ENCODE assay signal across 15 mouse cellular contexts in genomic region chr9:52152076-52152826, GRCm38 (mm10). TPM values are rescaled to one million over a fixed set of nuclear protein-coding genes. Genes with fewer than 3 reads are reported as not detected.
DNase-seq lines count a peak whose midpoint lies in the region; ATAC-seq lines count a peak whose summit lies in the region.
"Had no signal": no experiment of that assay in that cellular context is flagged by ENCODE, and none has a peak within 500 bp of the region (broad histone marks: within the 10 kb centered on the region; RNA-seq: fewer than 3 reads in every experiment).

No protein-coding gene starts in this region.

- ATAC-seq in neural tube, embryonic 11.5 days (ENCODE audit: insufficient read depth, low FRiP score, low TSS enrichment): no peak
- ATAC-seq in neural tube, embryonic 13.5 days (ENCODE audit: low read depth): 0 out of 2 replicates have a peak, but pooled peaks have one; percentile 2
- ATAC-seq: liver, postnatal 0 days had no signal

- no peak for DNase-seq in neural tube, embryonic 11.5 days (ENCODE audit: low spot score)
- DNase-seq in neural tube, embryonic 10.5 days (ENCODE audit: extremely low spot score, low spot score): no peak
- no peak for DNase-seq in midbrain, embryonic 10.5 days (ENCODE audit: low spot score)
- DNase-seq in heart, adult 9 months (ENCODE audit: low spot score in 2 of 2): no peak
- DNase-seq in lung, postnatal 14 days: no peak
- DNase-seq in kidney, adult 18-20 months: no peak
- DNase-seq: adrenal gland, postnatal 25 days; cerebellum, adult 8-10 months; kidney, adult 8-10 months; kidney, postnatal 25 days; liver; liver, postnatal 0 days; right cerebral cortex, adult 18-20 months had no signal

- H3K4me3 ChIP-seq in neural tube, embryonic 11.5 days (ENCODE audit: low read depth, low read length): no peak overlapping the region
- H3K4me3 ChIP-seq in midbrain, embryonic 10.5 days: no peak overlapping the region
- no peak overlapping the region for H3K4me3 ChIP-seq in neural tube, embryonic 13.5 days
- H3K4me3 ChIP-seq: embryonic facial prominence, embryonic 12.5 days had no signal

- H3K9ac ChIP-seq in neural tube, embryonic 11.5 days (ENCODE audit: low read length): no peak overlapping the region
- 0 out of 2 replicates have a peak overlapping the region, but pooled peaks have one; percentile 8 for H3K9ac ChIP-seq in neural tube, embryonic 13.5 days
- H3K9ac ChIP-seq: embryonic facial prominence, embryonic 12.5 days; liver, postnatal 0 days had no signal

- H3K4me1 ChIP-seq in neural tube, embryonic 11.5 days (ENCODE audit: control insufficient read depth, insufficient read depth, low read length): peaks cover 9% of the 10 kb centered on the region
- H3K4me1 ChIP-seq in midbrain, embryonic 10.5 days: peaks cover 75% of the 10 kb centered on the region
- peaks cover 66% of the 10 kb centered on the region for H3K4me1 ChIP-seq in neural tube, embryonic 13.5 days (replicated peaks)

- WGBS in neural tube, embryonic 11.5 days: 63% methylated on average over 6 of the region's 6 CpGs
- 43% methylated on average over 6 of the region's 6 CpGs for WGBS in midbrain, embryonic 10.5 days
- WGBS in neural tube, embryonic 13.5 days: 30% methylated on average over 6 of the region's 6 CpGs

- no peak overlapping the region for H3K4me2 ChIP-seq in neural tube, embryonic 11.5 days (ENCODE audit: low read depth)
- no peak overlapping the region for H3K4me2 ChIP-seq in neural tube, embryonic 13.5 days
- H3K4me2 ChIP-seq: embryonic facial prominence, embryonic 12.5 days had no signal

- no peaks in the 10 kb centered on the region for H3K9me3 ChIP-seq in neural tube, embryonic 11.5 days (ENCODE audit: control insufficient read depth, low read length)
- H3K9me3 ChIP-seq in midbrain, embryonic 10.5 days (replicated peaks): no peaks in the 10 kb centered on the region
- no peaks in the 10 kb centered on the region for H3K9me3 ChIP-seq in neural tube, embryonic 13.5 days
- H3K9me3 ChIP-seq: embryonic facial prominence, embryonic 12.5 days had no signal

- H3K27ac ChIP-seq in neural tube, embryonic 11.5 days (ENCODE audit: low read depth, low read length): peak overlapping the region; percentile 34; the same call in 1 of the 2 replicates
- H3K27ac ChIP-seq in midbrain, embryonic 10.5 days (replicated peaks): peak overlapping the region; percentile 43; the same call in 1 of the 2 replicates
- peak overlapping the region; percentile 83 for H3K27ac ChIP-seq in neural tube, embryonic 13.5 days (replicated peaks)
- H3K27ac ChIP-seq: embryonic facial prominence, embryonic 12.5 days had no signal

- no peaks in the 10 kb centered on the region for H3K36me3 ChIP-seq in neural tube, embryonic 11.5 days (ENCODE audit: control insufficient read depth, insufficient read depth, low read length)
- no peaks in the 10 kb centered on the region for H3K36me3 ChIP-seq in midbrain, embryonic 10.5 days
- no peaks in the 10 kb centered on the region for H3K36me3 ChIP-seq in neural tube, embryonic 13.5 days
- H3K36me3 ChIP-seq: embryonic facial prominence, embryonic 12.5 days had no signal

- no peaks in the 10 kb centered on the region for H3K27me3 ChIP-seq in neural tube, embryonic 11.5 days (ENCODE audit: control insufficient read depth, insufficient read depth, low read length)
- no peaks in the 10 kb centered on the region for H3K27me3 ChIP-seq in midbrain, embryonic 10.5 days (ENCODE audit: low read depth, poor library complexity, severe bottlenecking)
- no peaks in the 10 kb centered on the region for H3K27me3 ChIP-seq in neural tube, embryonic 13.5 days
- H3K27me3 ChIP-seq: embryonic facial prominence, embryonic 12.5 days had no signal

RNA-seq across cellular contexts. Expression of gene Zc3h12c, which starts 16.1 kb away (rescaled TPM):
- 9.2 and 9.5 TPM in 2 replicates for polyA plus RNA-seq in neural tube, embryonic 11.5 days (2014; fragmentation: Nextera tagmentation; extraction: Ambion mirVana)
- polyA plus RNA-seq in midbrain, embryonic 10.5 days (2016; fragmentation: Nextera tagmentation; extraction: Ambion mirVana): 6.9 and 9.6 TPM in 2 replicates
- 4.7 and 5.8 TPM in 2 replicates for polyA plus RNA-seq in neural tube, embryonic 13.5 days (2015; fragmentation: Nextera tagmentation; extraction: Ambion mirVana)
